Mouse (Mus musculus): Measurements from ENCODE around the gene Terb1. TPM values are rescaled to one million over a fixed set of nuclear protein-coding genes. Genes with fewer than 3 reads are reported as not detected.

The Terb1 gene
- total RNA-seq, 2 experiments from 2014 or later = not detected

- peak; percentile 82 for ATAC-seq (replicated peaks; ENCODE audit: poor library complexity, severe bottlenecking)
Observed at GRCm38 (mm10) chr8:104467463-104467862, 42.2 kb downstream of the Terb1 start.

GRCm38 (mm10) chr8:104452177-104452576, 57.5 kb downstream of the Terb1 start:
- no peak for ATAC-seq (replicated peaks; ENCODE audit: poor library complexity, severe bottlenecking)

GRCm38 (mm10) chr8:104448796-104449195, 60.9 kb downstream of the Terb1 start:
- ATAC-seq (replicated peaks; ENCODE audit: poor library complexity, severe bottlenecking) = no peak

- ATAC-seq (replicated peaks; ENCODE audit: poor library complexity, severe bottlenecking) = no peak
Observed at GRCm38 (mm10) chr8:104446016-104446415, 63.7 kb downstream of the Terb1 start.

GRCm38 (mm10) chr8:104445248-104445647, 64.5 kb downstream of the Terb1 start:
- no peak for ATAC-seq (replicated peaks; ENCODE audit: poor library complexity, severe bottlenecking)

- 0 out of 2 replicates have a peak, but pooled peaks have one; percentile 2 for ATAC-seq (replicated peaks; ENCODE audit: poor library complexity, severe bottlenecking)
Observed at GRCm38 (mm10) chr8:104443125-104443679, 66.5 kb downstream of the Terb1 start.

GRCm38 (mm10) chr8:104442299-104443124, 67.2 kb downstream of the Terb1 start, which contains the start of gene Dync1li2:
Gene Dync1li2, minus strand, starts transcription at chr8:104443047.
- ATAC-seq (replicated peaks; ENCODE audit: poor library complexity, severe bottlenecking) = peak; percentile 88

GRCm38 (mm10) chr8:104441613-104442012, 68.1 kb downstream of the Terb1 start:
- no peak for ATAC-seq (replicated peaks; ENCODE audit: poor library complexity, severe bottlenecking)

- ATAC-seq (replicated peaks; ENCODE audit: poor library complexity, severe bottlenecking) = no peak
Observed at GRCm38 (mm10) chr8:104439461-104439860, 70.2 kb downstream of the Terb1 start.

- ATAC-seq (replicated peaks; ENCODE audit: poor library complexity, severe bottlenecking) = no peak
Observed at GRCm38 (mm10) chr8:104437494-104438135, 72.1 kb downstream of the Terb1 start.

GRCm38 (mm10) chr8:104436591-104436990, 73.1 kb downstream of the Terb1 start:
- ATAC-seq (replicated peaks; ENCODE audit: poor library complexity, severe bottlenecking) = no peak

GRCm38 (mm10) chr8:104436038-104436437, 73.7 kb downstream of the Terb1 start:
- ATAC-seq (replicated peaks; ENCODE audit: poor library complexity, severe bottlenecking) = peak; percentile 94

- ATAC-seq (replicated peaks; ENCODE audit: poor library complexity, severe bottlenecking) = no peak
Observed at GRCm38 (mm10) chr8:104434826-104435354, 74.8 kb downstream of the Terb1 start.

- 0 out of 2 replicates have a peak, but pooled peaks have one; percentile 12 for ATAC-seq (replicated peaks; ENCODE audit: poor library complexity, severe bottlenecking)
Observed at GRCm38 (mm10) chr8:104434275-104434674, 75.4 kb downstream of the Terb1 start.

- no peak for ATAC-seq (replicated peaks; ENCODE audit: poor library complexity, severe bottlenecking)
Observed at GRCm38 (mm10) chr8:104433191-104433842, 76.4 kb downstream of the Terb1 start.

- ATAC-seq (replicated peaks; ENCODE audit: poor library complexity, severe bottlenecking) = no peak
Observed at GRCm38 (mm10) chr8:104432656-104433055, 77.1 kb downstream of the Terb1 start.

- no peak for ATAC-seq (replicated peaks; ENCODE audit: poor library complexity, severe bottlenecking)
Observed at GRCm38 (mm10) chr8:104430230-104430629, 79.5 kb downstream of the Terb1 start.

GRCm38 (mm10) chr8:104427703-104428102, 82.0 kb downstream of the Terb1 start:
- 0 out of 2 replicates have a peak, but pooled peaks have one; percentile 22 for ATAC-seq (replicated peaks; ENCODE audit: poor library complexity, severe bottlenecking)

- no peak for ATAC-seq (replicated peaks; ENCODE audit: poor library complexity, severe bottlenecking)
Observed at GRCm38 (mm10) chr8:104422313-104422712, 87.4 kb downstream of the Terb1 start.

- no peak for ATAC-seq (replicated peaks; ENCODE audit: poor library complexity, severe bottlenecking)
Observed at GRCm38 (mm10) chr8:104416022-104416421, 93.7 kb downstream of the Terb1 start.

Measured in granulocyte monocyte progenitor cell, adult 5-6 weeks (primary cell).